ENCODE assay signal across 8 mouse cellular contexts in genomic region chr6:72616643-72617288, GRCm38 (mm10). TPM values are rescaled to one million over a fixed set of nuclear protein-coding genes. Genes with fewer than 3 reads are reported as not detected.
DNase-seq lines count a peak whose midpoint lies in the region; ATAC-seq and TF ChIP-seq lines count a peak whose summit lies in the region.

Gene Tgoln1, minus strand, starts transcription at chr6:72617000.

- peaks cover 4 to 14% of the 10 kb centered on the region in 2 experiments for H3K36me3 ChIP-seq in MEL (ENCODE audit: control insufficient read depth in 1 of 2, insufficient read depth in 2 of 2, low read length in 2 of 2)
- peaks cover 5% of the 10 kb centered on the region; the same call in 1 of the 2 replicates for H3K36me3 ChIP-seq in lung, embryonic 16.5 days (ENCODE audit: control insufficient read depth, insufficient read depth, low read length)

- peak; percentile 92 to 93 for ATAC-seq in hematopoietic stem cell, adult 5-6 weeks (replicated peaks in 1 of 2; ENCODE audit: insufficient read depth in 1 of 2, low FRiP score in 2 of 2, low TSS enrichment in 1 of 2, low read depth in 1 of 2, poor library complexity in 2 of 2, severe bottlenecking in 2 of 2)
- ATAC-seq in lung, embryonic 16.5 days (ENCODE audit: low read depth), result peak; percentile 95

- peak within 1 kb of the TSS; percentile 83 for H3K4me2 ChIP-seq in lung, embryonic 16.5 days (ENCODE audit: low read depth, low read length)

- TF ChIP-seq CTCF in MEL (IDR thresholded peaks at IDR 0.05 in 2 of 3, conservative IDR thresholded peaks at IDR 0.05 in 1 of 3; ENCODE audit: control insufficient read depth in 1 of 3, insufficient read depth in 1 of 3, low read depth in 2 of 3, low read length in 3 of 3, poor library complexity in 1 of 3, severe bottlenecking in 1 of 3), result no peak
- TF ChIP-seq CTCF in cerebellum, adult 2 months (IDR thresholded peaks at IDR 0.05; ENCODE audit: borderline replicate concordance, insufficient read depth, low read depth, low read length), result no peak

- H3K4me3 ChIP-seq in MEL (ENCODE audit: control insufficient read depth in 1 of 2, insufficient read depth in 1 of 2, low read depth in 2 of 2, low read length in 2 of 2), result peak within 1 kb of the TSS; percentile 72 to 87
- peak within 1 kb of the TSS; percentile 80 for H3K4me3 ChIP-seq in cerebellum, adult 2 months (replicated peaks; ENCODE audit: insufficient read depth, low read depth, low read length)
- H3K4me3 ChIP-seq in lung, embryonic 16.5 days (ENCODE audit: low read length), result peak within 1 kb of the TSS; percentile 76

- WGBS in cerebellum, adult 2 months, result under 1% methylated on average over 41 of the region's 41 CpGs
- under 1% methylated on average over 38 of the region's 41 CpGs for WGBS in lung, embryonic 16.5 days

- peak; percentile 96 for DNase-seq in MEL (ENCODE audit: low read depth, low spot score)
- DNase-seq in cerebellum, adult 2 months, result peak; percentile 93 to 94
- DNase-seq in forelimb bud, embryonic 11.5 days (ENCODE audit: low read depth, low spot score), result peak; percentile 94
- DNase-seq in layer of hippocampus, adult 9-10 months (ENCODE audit: low spot score), result peak; percentile 71
- peak; percentile 60 for DNase-seq in ovary, postnatal 10 days (ENCODE audit: low spot score)
- peak; percentile 93 to 96 for DNase-seq in thymus, postnatal 10 days (ENCODE audit: low spot score in 2 of 2)

- H3K27ac ChIP-seq in MEL (ENCODE audit: control insufficient read depth, low read depth, low read length), result peak within 1 kb of the TSS; percentile 61
- H3K27ac ChIP-seq in cerebellum, adult 2 months (ENCODE audit: insufficient read depth, low read length), result peak within 1 kb of the TSS; percentile 93
- H3K27ac ChIP-seq in lung, embryonic 16.5 days (ENCODE audit: low read length), result peak within 1 kb of the TSS; percentile 94

- no peaks in the 10 kb centered on the region for H3K9me3 ChIP-seq in MEL (replicated peaks; ENCODE audit: insufficient read depth, low read length)
- H3K9me3 ChIP-seq in lung, embryonic 16.5 days (ENCODE audit: control insufficient read depth, low read length), result no peaks in the 10 kb centered on the region

- peaks cover 18% of the 10 kb centered on the region for H3K79me2 ChIP-seq in MEL (ENCODE audit: control insufficient read depth, insufficient read depth, low read length, poor library complexity)

- peak in 1 of 2 experiments; percentile 31; a peak in 1 of 4 replicates for TF ChIP-seq EP300 in MEL (IDR thresholded peaks at IDR 0.05; ENCODE audit: low read depth in 1 of 2, low read length in 2 of 2)

- peak within 1 kb of the TSS; percentile 84 for H3K9ac ChIP-seq in MEL (ENCODE audit: control insufficient read depth, low read depth, low read length, poor library complexity, severe bottlenecking)
- H3K9ac ChIP-seq in lung, embryonic 16.5 days (ENCODE audit: low read length), result peak within 1 kb of the TSS; percentile 85

- peaks cover 4 to 6% of the 10 kb centered on the region in 2 experiments; a peak in 3 of 4 replicates for H3K4me1 ChIP-seq in MEL (ENCODE audit: control insufficient read depth in 1 of 2, insufficient read depth in 2 of 2, low read length in 2 of 2)
- H3K4me1 ChIP-seq in cerebellum, adult 2 months (ENCODE audit: control insufficient read depth, insufficient read depth, low read length), result peaks cover 4% of the 10 kb centered on the region; the same call in 1 of the 2 replicates
- peaks cover 31% of the 10 kb centered on the region for H3K4me1 ChIP-seq in lung, embryonic 16.5 days (replicated peaks; ENCODE audit: control insufficient read depth, insufficient read depth, low read length)

- no peaks in the 10 kb centered on the region for H3K27me3 ChIP-seq in MEL (ENCODE audit: control insufficient read depth in 1 of 2, insufficient read depth in 2 of 2, low read length in 2 of 2)
- no peaks in the 10 kb centered on the region for H3K27me3 ChIP-seq in cerebellum, adult 2 months (ENCODE audit: control insufficient read depth, insufficient read depth, low read length)
- no peaks in the 10 kb centered on the region for H3K27me3 ChIP-seq in lung, embryonic 16.5 days (ENCODE audit: control insufficient read depth, insufficient read depth, low read depth, low read length)

- no peak for TF ChIP-seq RAD21 in MEL (IDR thresholded peaks at IDR 0.05; ENCODE audit: low read depth, low read length)

- peak; percentile 80 to 94 for TF ChIP-seq POLR2A in MEL (IDR thresholded peaks at IDR 0.05; ENCODE audit: control insufficient read depth in 1 of 2, insufficient read depth in 1 of 2, low read depth in 1 of 2, low read length in 2 of 2, poor library complexity in 1 of 2)
- peak; percentile 97 for TF ChIP-seq POLR2A in cerebellum, adult 2 months (IDR thresholded peaks at IDR 0.05; ENCODE audit: borderline replicate concordance, insufficient read depth, low read length)

TF ChIP-seq in MEL, 35 proteins besides CTCF, POLR2A, EP300 and RAD21:
- TF ChIP-seq BHLHE40 (IDR thresholded peaks at IDR 0.05; ENCODE audit: borderline replicate concordance, low read depth, low read length), result peak; percentile 91
- no peak for TF ChIP-seq UBTF (IDR thresholded peaks at IDR 0.05; ENCODE audit: borderline replicate concordance, insufficient read depth, low read depth, low read length)
- no peak for TF ChIP-seq MEF2A (IDR thresholded peaks at IDR 0.05; ENCODE audit: extremely low read depth, insufficient replicate concordance, low read depth, low read length, poor library complexity, severe bottlenecking)
- TF ChIP-seq ZC3H11A (IDR thresholded peaks at IDR 0.05; ENCODE audit: low read depth, low read length), result no peak
- no peak for TF ChIP-seq GATA1 (IDR thresholded peaks at IDR 0.05; ENCODE audit: low read depth, low read length)
- peak; percentile 74 for TF ChIP-seq TCF12 (IDR thresholded peaks at IDR 0.05; ENCODE audit: low read depth, low read length)
- TF ChIP-seq ETS1 (IDR thresholded peaks at IDR 0.05; ENCODE audit: low read depth, low read length), result no peak; the same call in 1 of the 2 replicates
- TF ChIP-seq MAX (IDR thresholded peaks at IDR 0.05; ENCODE audit: low read length), result peak; percentile 72
- TF ChIP-seq MXI1 (IDR thresholded peaks at IDR 0.05; ENCODE audit: low read depth, low read length), result peak; percentile 86
- TF ChIP-seq USF1 (IDR thresholded peaks at IDR 0.05; ENCODE audit: low read depth, low read length), result no peak
- no peak for TF ChIP-seq JUND (IDR thresholded peaks at IDR 0.05; ENCODE audit: low read depth, low read length)
- TF ChIP-seq MAFK (IDR thresholded peaks at IDR 0.05; ENCODE audit: borderline replicate concordance, low read depth, low read length), result no peak
- TF ChIP-seq ZMIZ1 (IDR thresholded peaks at IDR 0.05; ENCODE audit: low read depth, low read length), result peak; percentile 70; the same call in 1 of the 2 replicates
- TF ChIP-seq SIN3A (IDR thresholded peaks at IDR 0.05; ENCODE audit: low read length), result peak; percentile 97
- TF ChIP-seq GABPA (IDR thresholded peaks at IDR 0.05; ENCODE audit: low read depth, low read length), result 0 out of 2 replicates have a peak, but pooled peaks have one; percentile 41
- TF ChIP-seq NRF1 (IDR thresholded peaks at IDR 0.05; ENCODE audit: insufficient read depth, low read depth, low read length, poor library complexity, severe bottlenecking), result 0 out of 2 replicates have a peak, but pooled peaks have one; percentile 17
- no peak for TF ChIP-seq ZKSCAN1 (IDR thresholded peaks at IDR 0.05; ENCODE audit: low read depth, low read length)
- peak; percentile 49; the same call in 1 of the 2 replicates for TF ChIP-seq MYC (IDR thresholded peaks at IDR 0.05; ENCODE audit: low read depth, low read length)
- TF ChIP-seq USF2 (IDR thresholded peaks at IDR 0.05; ENCODE audit: borderline replicate concordance in 1 of 2, insufficient read depth in 1 of 2, low read depth in 1 of 2, low read length in 2 of 2), result no peak
- TF ChIP-seq HCFC1 (IDR thresholded peaks at IDR 0.05; ENCODE audit: low read depth, low read length), result peak; percentile 95
- peak; percentile 95 for TF ChIP-seq ELF1 (IDR thresholded peaks at IDR 0.05; ENCODE audit: low read depth, low read length)
- no peak for TF ChIP-seq E2F4 (IDR thresholded peaks at IDR 0.05; ENCODE audit: borderline replicate concordance, low read depth, low read length)
- no peak for TF ChIP-seq POLR2AphosphoS5 (IDR thresholded peaks at IDR 0.05; ENCODE audit: borderline replicate concordance, low read depth, low read length)
- peak; percentile 73; the same call in 1 of the 2 replicates for TF ChIP-seq MAZ (IDR thresholded peaks at IDR 0.05; ENCODE audit: low read depth, low read length)
- peak; percentile 56 for TF ChIP-seq CHD2 (IDR thresholded peaks at IDR 0.05; ENCODE audit: low read length)
- TF ChIP-seq TBP (IDR thresholded peaks at IDR 0.05; ENCODE audit: low read depth, low read length), result peak; percentile 90
- no peak; the same call in 1 of the 2 replicates for TF ChIP-seq ZNF384 (IDR thresholded peaks at IDR 0.05; ENCODE audit: low read depth, low read length)
- no peak for TF ChIP-seq RCOR1 (IDR thresholded peaks at IDR 0.05; ENCODE audit: low read depth, low read length)
- no peak for TF ChIP-seq MYB (IDR thresholded peaks at IDR 0.05; ENCODE audit: low read depth, low read length)
- peak; percentile 84 for TF ChIP-seq KAT2A (conservative IDR thresholded peaks at IDR 0.05; ENCODE audit: low read depth, low read length)
- no peak for TF ChIP-seq TAL1 (IDR thresholded peaks at IDR 0.05; ENCODE audit: low read length)
- TF ChIP-seq CHD1 (IDR thresholded peaks at IDR 0.05; ENCODE audit: low read depth, low read length), result no peak
- peak; percentile 92 for TF ChIP-seq NELFE (IDR thresholded peaks at IDR 0.05; ENCODE audit: low read depth, low read length)
- TF ChIP-seq SMC3 (IDR thresholded peaks at IDR 0.05; ENCODE audit: low read depth, low read length), result no peak
- peak; percentile 71; the same call in 1 of the 2 replicates for TF ChIP-seq POLR2AphosphoS2 (IDR thresholded peaks at IDR 0.05; ENCODE audit: low read length)

RNA-seq across cellular contexts. Expression of gene Tgoln1, which starts in this region (rescaled TPM):
- 19.3 and 23.9 TPM in 2 replicates for total RNA-seq in MEL (2012; rRNA removed)
- 100 to 1,000 TPM in 1 of 2 experiments, 10 to 100 TPM in 1; 20.6 to 106 TPM for polyA plus RNA-seq in MEL (2012; ENCODE audit: insufficient read depth in 1 of 2, insufficient read length in 2 of 2, low read depth in 1 of 2, low replicate concordance in 2 of 2, missing spikeins in 1 of 2)
- polyA plus RNA-seq in cerebellum, adult 2 months (2012; rRNA removed), result 96.1 and 96.8 TPM in 2 replicates
- total RNA-seq in hematopoietic stem cell, adult 5-6 weeks (2017), result 93.9 and 95.8 TPM in 2 replicates
- 45.6 and 46.8 TPM in 2 replicates for polyA plus RNA-seq in lung, embryonic 16.5 days (2015; fragmentation: Nextera tagmentation; extraction: Ambion mirVana)

Comparison
In these comparisons a context has a peak if more than half of its experiments do, and no peak if none do; other contexts are left out.
1. Peak in every context shown above with its lines: DNase-seq, ATAC-seq, H3K4me3 ChIP-seq and H3K27ac ChIP-seq.